Comparison of ENCODE assay signal across 9 mouse cellular contexts in the genomic region with DNA sequence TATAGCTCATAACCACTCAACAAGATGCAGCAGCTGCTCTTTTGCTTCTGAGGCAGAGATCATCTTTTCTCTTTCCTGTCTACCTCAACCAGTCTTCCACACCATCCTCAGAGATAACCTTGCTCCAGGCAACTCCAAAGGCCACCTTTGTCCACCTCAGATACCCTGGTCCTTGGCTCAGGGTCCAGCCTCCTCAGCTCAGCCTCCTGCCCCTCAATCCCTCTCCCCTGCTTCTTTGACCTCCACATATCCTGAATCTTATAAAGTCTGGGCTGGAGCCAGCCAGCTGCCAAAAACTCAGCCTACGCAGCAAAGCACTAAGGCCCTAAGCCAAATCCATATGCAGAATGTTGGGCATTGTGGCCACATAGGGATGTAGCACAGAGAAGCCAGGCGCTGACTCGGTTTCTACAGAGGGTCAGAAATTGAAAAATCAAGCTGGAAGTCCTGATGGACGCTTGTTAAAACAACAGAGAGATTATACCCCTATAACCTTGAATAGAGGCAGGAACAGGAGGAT. TPM values are rescaled to one million over a fixed set of nuclear protein-coding genes. Genes with fewer than 3 reads are reported as not detected.
DNase-seq lines count a peak whose midpoint lies in the region; ATAC-seq and TF ChIP-seq lines count a peak whose summit lies in the region.
"Had no signal": no experiment of that assay in that cellular context is flagged by ENCODE, and none has a peak within 500 bp of the region (broad histone marks: within the 10 kb centered on the region; RNA-seq: fewer than 3 reads in every experiment).

No protein-coding gene starts in this region.

- no peak for DNase-seq in heart, adult 18-20 months
- DNase-seq in hindbrain, embryonic 11.5 days (ENCODE audit: low spot score) = no peak
- DNase-seq in Muller cell, postnatal 12 days (ENCODE audit: inconsistent ontology term) = no peak
- no peak for DNase-seq in thymus, adult 2 months
- DNase-seq in cerebellum, postnatal 14 days = no peak

- TF ChIP-seq EP300 in ES-Bruce4 (IDR thresholded peaks at IDR 0.05; ENCODE audit: insufficient read depth, low read depth, low read length) = no peak

- peak overlapping the region; percentile 91 for H3K27ac ChIP-seq in heart, embryonic 13.5 days (replicated peaks)
- H3K27ac ChIP-seq in ES-Bruce4 (ENCODE audit: insufficient read depth, low read length) (no peak overlapping the region), macrophage (0 out of 2 replicates have a peak overlapping the region, but pooled peaks have one; percentile 37)
- peak overlapping the region; percentile 67; the same call in 1 of the 2 replicates for H3K27ac ChIP-seq in hindbrain, embryonic 11.5 days (ENCODE audit: low read depth, low read length)
- H3K27ac ChIP-seq in thymus, adult 2 months (ENCODE audit: control insufficient read depth, insufficient read depth, low read length) = no peak overlapping the region

- H3K27me3 ChIP-seq in heart, embryonic 13.5 days (replicated peaks) = no peaks in the 10 kb centered on the region
- H3K27me3 ChIP-seq in ES-Bruce4 (ENCODE audit: control insufficient read depth, insufficient read depth, low read length, poor library complexity, severe bottlenecking) = no peaks in the 10 kb centered on the region
- no peaks in the 10 kb centered on the region for H3K27me3 ChIP-seq in hindbrain, embryonic 11.5 days (ENCODE audit: control insufficient read depth, insufficient read depth, low read length)
- H3K27me3 ChIP-seq in thymus, adult 2 months (ENCODE audit: control insufficient read depth, insufficient read depth, low read length) = no peaks in the 10 kb centered on the region

- H3K4me1 ChIP-seq in heart, embryonic 13.5 days = peaks cover 36% of the 10 kb centered on the region
- H3K4me1 ChIP-seq in ES-Bruce4 (ENCODE audit: control insufficient read depth, insufficient read depth, low read length) = peaks cover 6% of the 10 kb centered on the region
- peaks cover 9% of the 10 kb centered on the region for H3K4me1 ChIP-seq in hindbrain, embryonic 11.5 days (replicated peaks; ENCODE audit: control insufficient read depth, insufficient read depth, low read length)
- H3K4me1 ChIP-seq in thymus, adult 2 months (replicated peaks; ENCODE audit: control insufficient read depth, insufficient read depth, low read length) = peaks cover 14% of the 10 kb centered on the region

- peak overlapping the region; percentile 89 for H3K9ac ChIP-seq in heart, embryonic 13.5 days
- H3K9ac ChIP-seq in ES-Bruce4 (ENCODE audit: low read depth, poor library complexity, severe bottlenecking) = 0 out of 2 replicates have a peak overlapping the region, but pooled peaks have one; percentile 21
- H3K9ac ChIP-seq in hindbrain, embryonic 11.5 days (ENCODE audit: low read depth, low read length) = peak overlapping the region; percentile 53; the same call in 1 of the 2 replicates

- 86% methylated on average over 4 of the region's 4 CpGs for WGBS in heart, embryonic 13.5 days
- 97% methylated on average over 4 of the region's 4 CpGs for WGBS in hindbrain, embryonic 11.5 days
- 91% methylated on average over 4 of the region's 4 CpGs for WGBS in macrophage (ENCODE audit: missing documents)
- 99% methylated on average over 4 of the region's 4 CpGs for WGBS in thymus, adult 2 months

- TF ChIP-seq POLR2A in ES-Bruce4 (IDR thresholded peaks at IDR 0.05; ENCODE audit: insufficient read depth, low read length) = no peak
- no peak for TF ChIP-seq POLR2A in thymus, adult 2 months (IDR thresholded peaks at IDR 0.05; ENCODE audit: control insufficient read depth, extremely low read depth, insufficient read depth, low read length, poor library complexity)

- TF ChIP-seq CTCF in ES-Bruce4 (IDR thresholded peaks at IDR 0.05; ENCODE audit: low read depth, low read length) = no peak
- TF ChIP-seq CTCF in thymus, adult 2 months (IDR thresholded peaks at IDR 0.05; ENCODE audit: borderline replicate concordance, control insufficient read depth, extremely low read depth, insufficient read depth, low read length, poor library complexity) = no peak

- H3K4me3 ChIP-seq in heart, embryonic 13.5 days = 0 out of 2 replicates have a peak overlapping the region, but pooled peaks have one; percentile 68
- no peak overlapping the region for H3K4me3 ChIP-seq in ES-Bruce4 (ENCODE audit: low read depth, low read length)
- H3K4me3 ChIP-seq in hindbrain, embryonic 11.5 days (ENCODE audit: low read depth, low read length) = no peak overlapping the region
- H3K4me3 ChIP-seq in macrophage (ENCODE audit: inconsistent target) = no peak overlapping the region
- H3K4me3 ChIP-seq in thymus, adult 2 months (ENCODE audit: control insufficient read depth, insufficient read depth, low read length) = no peak overlapping the region

- H3K4me2 ChIP-seq in heart, embryonic 13.5 days = peak overlapping the region; percentile 83
- no peak overlapping the region for H3K4me2 ChIP-seq in hindbrain, embryonic 11.5 days (replicated peaks; ENCODE audit: low read depth, low read length)

- H3K9me3 ChIP-seq in heart, embryonic 13.5 days = no peaks in the 10 kb centered on the region
- no peaks in the 10 kb centered on the region for H3K9me3 ChIP-seq in ES-Bruce4 (replicated peaks; ENCODE audit: control insufficient read depth, insufficient read depth, low read length, poor library complexity, severe bottlenecking)
- H3K9me3 ChIP-seq in hindbrain, embryonic 11.5 days (ENCODE audit: control insufficient read depth, low read length) = no peaks in the 10 kb centered on the region

- no peak for ATAC-seq in heart, embryonic 13.5 days (ENCODE audit: extremely low read depth, insufficient number of reproducible peaks, low FRiP score, low TSS enrichment)
- no peak for ATAC-seq in hindbrain, embryonic 11.5 days (ENCODE audit: low FRiP score)

- H3K79me2 ChIP-seq in macrophage (ENCODE audit: inconsistent target) = no peaks in the 10 kb centered on the region

- H3K36me3 ChIP-seq in heart, embryonic 13.5 days = peaks cover 17% of the 10 kb centered on the region
- H3K36me3 ChIP-seq in ES-Bruce4 (ENCODE audit: control insufficient read depth, insufficient read depth, low read length, poor library complexity, severe bottlenecking) (0 out of 2 replicates have a peak, but pooled peaks cover 3% of the 10 kb centered on the region), macrophage (ENCODE audit: inconsistent target) (no peaks in the 10 kb centered on the region)
- H3K36me3 ChIP-seq in hindbrain, embryonic 11.5 days (ENCODE audit: control insufficient read depth, insufficient read depth, low read length) = no peaks in the 10 kb centered on the region
- H3K36me3 ChIP-seq in thymus, adult 2 months (ENCODE audit: control insufficient read depth, insufficient read depth, low read length) = no peaks in the 10 kb centered on the region

RNA-seq across cellular contexts. Expression of gene Phrf1, which starts 5.8 kb away (rescaled TPM):
- 43.5 and 46.2 TPM in 2 replicates for polyA plus RNA-seq in heart, embryonic 13.5 days (2015; fragmentation: Nextera tagmentation; extraction: Ambion mirVana)
- total RNA-seq in heart, adult 18-20 months (2021) = 10 to 100 TPM; 33.7 to 34.8 TPM
- 99.5 and 99.9 TPM in 2 replicates for polyA plus RNA-seq in ES-Bruce4 (2011; ENCODE audit: insufficient read depth, insufficient read length, low read depth, missing spikeins)
- 67.1 and 78.6 TPM in 2 replicates for polyA plus RNA-seq in hindbrain, embryonic 11.5 days (2014; fragmentation: Nextera tagmentation; extraction: Ambion mirVana)
- total RNA-seq in macrophage (2018; cell fraction: chromatin; rRNA removed) = 100 to 1,000 TPM in 25 of 26 experiments, 10 to 100 TPM in 1; 97.8 to 209 (median 159) TPM
- total RNA-seq in macrophage (2018; cell fraction: cytosol; rRNA removed) = 10 to 100 TPM; 30.1 to 57.3 (median 44.3) TPM
- total RNA-seq in macrophage (2018; cell fraction: nucleus; rRNA removed) = 100 to 1,000 TPM in 16 of 26 experiments, 10 to 100 TPM in 10; 80.5 to 153 (median 109) TPM
- polyA plus RNA-seq in macrophage (2018) = 36.7 to 44.4 TPM (median 42.6 TPM) in 3 replicates
- polyA plus RNA-seq in thymus, adult 2 months (2012; rRNA removed) = 64.1 and 80.2 TPM in 2 replicates

RNA-seq across cellular contexts. Expression of gene Rassf7, which starts 7.1 kb away (rescaled TPM):
- 15.1 and 15.3 TPM in 2 replicates for polyA plus RNA-seq in heart, embryonic 13.5 days (2015; fragmentation: Nextera tagmentation; extraction: Ambion mirVana)
- under 1 TPM; 0.57 to 0.87 TPM for total RNA-seq in heart, adult 18-20 months (2021)
- polyA plus RNA-seq in ES-Bruce4 (2011; ENCODE audit: insufficient read depth, insufficient read length, low read depth, missing spikeins) (29.6 and 36.3 TPM in 2 replicates), macrophage (2018) (0.60 to 3.0 TPM (median 2.4 TPM) in 3 replicates)
- 36.4 and 37.8 TPM in 2 replicates for polyA plus RNA-seq in hindbrain, embryonic 11.5 days (2014; fragmentation: Nextera tagmentation; extraction: Ambion mirVana)
- total RNA-seq in macrophage (2018; cell fraction: chromatin; rRNA removed) = 1 to 10 TPM in 13 of 26 experiments, under 1 TPM in 1, not detected in 12; 0.41 to 5.6 (median 2.0) TPM
- total RNA-seq in macrophage (2018; cell fraction: cytosol; rRNA removed) = 1 to 10 TPM in 13 of 26 experiments, under 1 TPM in 13; 0.28 to 1.6 (median 1.0) TPM
- total RNA-seq in macrophage (2018; cell fraction: nucleus; rRNA removed) = 1 to 10 TPM in 14 of 26 experiments, under 1 TPM in 4, not detected in 8; 0.30 to 2.6 (median 1.3) TPM
- polyA plus RNA-seq in thymus, adult 2 months (2012; rRNA removed) = 29.8 TPM in 2 replicates

RNA-seq across cellular contexts. Expression of gene Lmntd2, which starts 8.9 kb away (rescaled TPM):
- 0.56 and 0.72 TPM in 2 replicates for polyA plus RNA-seq in heart, embryonic 13.5 days (2015; fragmentation: Nextera tagmentation; extraction: Ambion mirVana)
- not detected for total RNA-seq in heart, adult 18-20 months (2021)
- polyA plus RNA-seq in ES-Bruce4 (2011; ENCODE audit: insufficient read depth, insufficient read length, low read depth, missing spikeins) (5.9 and 6.6 TPM in 2 replicates), macrophage (2018) (not detected in 3 replicates)
- polyA plus RNA-seq in hindbrain, embryonic 11.5 days (2014; fragmentation: Nextera tagmentation; extraction: Ambion mirVana) = 2.3 and 3.3 TPM in 2 replicates
- under 1 TPM in 5 of 26 experiments, not detected in 21; 0.31 to 0.45 (median 0.41) TPM for total RNA-seq in macrophage (2018; cell fraction: chromatin; rRNA removed)
- not detected for total RNA-seq in macrophage (2018; cell fraction: cytosol; rRNA removed)
- total RNA-seq in macrophage (2018; cell fraction: nucleus; rRNA removed) = under 1 TPM in 5 of 26 experiments, not detected in 21; 0.22 to 0.33 (median 0.26) TPM
- polyA plus RNA-seq in thymus, adult 2 months (2012; rRNA removed) = 4.6 and 5.5 TPM in 2 replicates
- total RNA-seq: left cerebral cortex, postnatal 14 days had no signal

RNA-seq across cellular contexts. Expression of gene Lrrc56, which starts 28.8 kb away (rescaled TPM):
- polyA plus RNA-seq in heart, embryonic 13.5 days (2015; fragmentation: Nextera tagmentation; extraction: Ambion mirVana) = 3.1 and 3.3 TPM in 2 replicates
- total RNA-seq in heart, adult 18-20 months (2021) = 1 to 10 TPM; 2.0 to 3.4 TPM
- polyA plus RNA-seq in ES-Bruce4 (2011; ENCODE audit: insufficient read depth, insufficient read length, low read depth, missing spikeins) (3.3 and 3.4 TPM in 2 replicates), macrophage (2018) (1.2 to 3.9 TPM (median 2.3 TPM) in 3 replicates)
- polyA plus RNA-seq in hindbrain, embryonic 11.5 days (2014; fragmentation: Nextera tagmentation; extraction: Ambion mirVana) = 6.2 and 7.8 TPM in 2 replicates
- 10 to 100 TPM in 10 of 26 experiments, 1 to 10 TPM in 16; 1.0 to 16.7 (median 8.6) TPM for total RNA-seq in macrophage (2018; cell fraction: chromatin; rRNA removed)
- 1 to 10 TPM; 1.8 to 4.6 (median 2.9) TPM for total RNA-seq in macrophage (2018; cell fraction: cytosol; rRNA removed)
- total RNA-seq in macrophage (2018; cell fraction: nucleus; rRNA removed) = 10 to 100 TPM in 5 of 26 experiments, 1 to 10 TPM in 21; 1.3 to 13.9 (median 6.0) TPM
- polyA plus RNA-seq in thymus, adult 2 months (2012; rRNA removed) = 7.1 and 7.4 TPM in 2 replicates

RNA-seq across cellular contexts. Expression of gene Hras, which starts 29.0 kb away (rescaled TPM):
- 67.5 and 90.7 TPM in 2 replicates for polyA plus RNA-seq in heart, embryonic 13.5 days (2015; fragmentation: Nextera tagmentation; extraction: Ambion mirVana)
- 100 to 1,000 TPM in 1 of 2 experiments, 10 to 100 TPM in 1; 91.4 to 103 TPM for total RNA-seq in heart, adult 18-20 months (2021)
- polyA plus RNA-seq in ES-Bruce4 (2011; ENCODE audit: insufficient read depth, insufficient read length, low read depth, missing spikeins) (50.5 and 51.8 TPM in 2 replicates), macrophage (2018) (31.1 to 73.7 TPM (median 35.0 TPM) in 3 replicates)
- polyA plus RNA-seq in hindbrain, embryonic 11.5 days (2014; fragmentation: Nextera tagmentation; extraction: Ambion mirVana) = 98.0 and 99.6 TPM in 2 replicates
- total RNA-seq in macrophage (2018; cell fraction: chromatin; rRNA removed) = 10 to 100 TPM in 13 of 26 experiments, 1 to 10 TPM in 12, not detected in 1; 1.5 to 31.4 (median 10.9) TPM
- total RNA-seq in macrophage (2018; cell fraction: cytosol; rRNA removed) = 10 to 100 TPM; 40.7 to 70.9 (median 56.1) TPM
- total RNA-seq in macrophage (2018; cell fraction: nucleus; rRNA removed) = 10 to 100 TPM in 21 of 26 experiments, 1 to 10 TPM in 5; 6.3 to 34.2 (median 15.0) TPM
- 65.6 and 77.9 TPM in 2 replicates for polyA plus RNA-seq in thymus, adult 2 months (2012; rRNA removed)

Comparison
In these comparisons a context has a peak if more than half of its experiments do, and no peak if none do; other contexts are left out.
1. H3K27ac ChIP-seq: peak in heart, embryonic 13.5 days (single experiment), hindbrain, embryonic 11.5 days (single experiment) and macrophage (single experiment); none in ES-Bruce4 (single experiment) and thymus, adult 2 months (single experiment).
2. H3K9ac ChIP-seq: peak in every context shown above with its lines; median percentile 89 in heart, embryonic 13.5 days; 53 in hindbrain, embryonic 11.5 days; 21 in ES-Bruce4.